Mouse (Mus musculus): ENCODE measurements at regions not wholly inside any gene's neighbourhood (a gene's known extent, or its start where the extent isn't known, plus 50 kb on each side); places are given as distances from the start of the nearest gene placed in this dataset.

DNA sequence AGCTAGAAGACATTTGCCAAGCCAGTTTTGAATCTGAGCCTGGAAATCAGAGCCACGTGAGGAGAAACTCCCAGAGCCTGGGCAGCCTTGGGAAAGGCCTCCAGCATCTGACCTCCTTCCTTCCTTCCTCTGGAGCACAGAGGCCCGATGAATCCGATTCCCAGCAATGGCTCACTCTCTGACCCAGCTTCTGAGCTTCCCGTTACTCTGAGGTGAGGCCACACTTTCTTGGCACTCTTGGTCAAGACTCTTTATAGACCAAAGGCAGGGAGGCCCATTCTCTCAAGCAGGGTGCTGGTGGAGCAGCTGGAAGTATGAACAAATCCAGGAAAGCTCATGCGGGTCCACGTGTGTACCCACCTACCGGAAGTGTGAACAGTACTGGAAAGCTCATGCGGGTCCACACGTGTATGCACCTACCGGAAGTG lies 71.6 kb upstream of the Galnt15 start:
- TF ChIP-seq GATA1 (IDR thresholded peaks at IDR 0.05; ENCODE audit: borderline replicate concordance, low read length), result no peak
- no peak for TF ChIP-seq FLI1 (IDR thresholded peaks at IDR 0.05; ENCODE audit: low read length)
- no peak overlapping the region for H3K4me3 ChIP-seq (replicated peaks)

DNA sequence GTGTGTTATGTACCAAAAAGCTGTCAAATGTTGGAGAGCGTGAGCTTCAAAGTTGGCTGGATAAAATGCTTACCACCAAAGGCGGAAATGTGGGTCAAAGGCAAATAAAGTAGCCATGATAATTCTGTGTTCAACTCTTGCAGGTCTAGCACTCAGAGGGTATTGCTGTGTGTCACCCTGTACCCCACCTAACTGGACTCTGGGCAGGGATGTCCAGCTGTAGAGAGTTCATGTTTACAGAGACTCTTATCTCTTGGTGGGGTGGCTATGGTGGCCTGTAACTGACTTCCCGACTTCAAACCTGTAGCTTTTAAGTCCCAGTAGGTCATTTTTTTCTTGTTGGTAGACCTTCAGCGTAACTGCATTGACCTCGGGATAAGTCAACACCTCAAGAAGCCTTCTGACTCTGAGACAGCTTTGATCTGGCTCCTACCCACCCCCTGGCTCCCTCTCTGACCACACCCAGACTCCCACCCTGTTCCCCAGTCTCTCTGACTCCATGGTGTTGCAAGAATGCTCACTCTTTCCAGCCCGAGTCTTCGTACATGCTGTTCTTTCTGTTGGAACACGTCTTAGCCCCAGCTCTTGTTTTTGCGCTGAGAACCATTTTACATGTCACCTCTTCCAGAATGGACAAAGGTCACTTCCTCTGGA lies 68.5 kb upstream of the Galnt15 start:
- Histone ChIP-seq H3K36me3 (replicated peaks; ENCODE audit: low read length) (no peaks in the 10 kb centered on the region), H3K4me1 (no peaks in the 10 kb centered on the region), H3K4me3 (replicated peaks) (no peak overlapping the region), H3K27me3 (replicated peaks) (peaks cover 49% of the 10 kb centered on the region), H3K9me3 (no peaks in the 10 kb centered on the region)
- TF ChIP-seq GATA1 (IDR thresholded peaks at IDR 0.05; ENCODE audit: borderline replicate concordance, low read length) (no peak), FLI1 (IDR thresholded peaks at IDR 0.05; ENCODE audit: low read length) (no peak)

More for the DNA sequence above, 71.6 kb upstream of the Galnt15 start:
- no peaks in the 10 kb centered on the region for H3K9me3 ChIP-seq
- H3K4me1 ChIP-seq, result no peaks in the 10 kb centered on the region
- no peaks in the 10 kb centered on the region for H3K36me3 ChIP-seq (replicated peaks; ENCODE audit: low read length)
- peaks cover 39% of the 10 kb centered on the region for H3K27me3 ChIP-seq (replicated peaks)

DNA sequence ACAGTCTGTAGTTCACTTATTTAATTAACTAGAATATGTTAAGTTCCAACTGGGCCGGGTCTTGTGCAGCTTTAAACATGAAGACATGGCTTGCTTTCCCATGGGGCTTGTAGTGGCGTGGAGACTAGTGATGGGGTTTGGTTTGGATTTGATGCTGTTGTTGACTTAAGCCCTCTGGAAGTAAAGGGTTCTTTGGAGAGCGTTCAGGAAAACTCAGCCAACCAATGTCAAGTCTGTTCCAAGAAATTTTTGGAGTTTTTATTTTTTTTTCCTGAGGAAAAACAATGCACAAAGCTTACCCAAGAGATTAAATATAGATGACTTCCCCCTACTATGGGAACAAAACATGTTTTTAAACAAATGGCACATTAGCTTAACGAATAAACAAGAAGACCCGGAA lies 67.3 kb upstream of the Galnt15 start:
- Histone ChIP-seq H3K4me3 (replicated peaks) (no peak overlapping the region), H3K36me3 (replicated peaks; ENCODE audit: low read length) (no peaks in the 10 kb centered on the region), H3K27me3 (replicated peaks) (peaks cover 46% of the 10 kb centered on the region), H3K4me1 (no peaks in the 10 kb centered on the region), H3K9me3 (no peaks in the 10 kb centered on the region)
- TF ChIP-seq GATA1 (IDR thresholded peaks at IDR 0.05; ENCODE audit: borderline replicate concordance, low read length) (no peak), FLI1 (IDR thresholded peaks at IDR 0.05; ENCODE audit: low read length) (no peak)

DNA sequence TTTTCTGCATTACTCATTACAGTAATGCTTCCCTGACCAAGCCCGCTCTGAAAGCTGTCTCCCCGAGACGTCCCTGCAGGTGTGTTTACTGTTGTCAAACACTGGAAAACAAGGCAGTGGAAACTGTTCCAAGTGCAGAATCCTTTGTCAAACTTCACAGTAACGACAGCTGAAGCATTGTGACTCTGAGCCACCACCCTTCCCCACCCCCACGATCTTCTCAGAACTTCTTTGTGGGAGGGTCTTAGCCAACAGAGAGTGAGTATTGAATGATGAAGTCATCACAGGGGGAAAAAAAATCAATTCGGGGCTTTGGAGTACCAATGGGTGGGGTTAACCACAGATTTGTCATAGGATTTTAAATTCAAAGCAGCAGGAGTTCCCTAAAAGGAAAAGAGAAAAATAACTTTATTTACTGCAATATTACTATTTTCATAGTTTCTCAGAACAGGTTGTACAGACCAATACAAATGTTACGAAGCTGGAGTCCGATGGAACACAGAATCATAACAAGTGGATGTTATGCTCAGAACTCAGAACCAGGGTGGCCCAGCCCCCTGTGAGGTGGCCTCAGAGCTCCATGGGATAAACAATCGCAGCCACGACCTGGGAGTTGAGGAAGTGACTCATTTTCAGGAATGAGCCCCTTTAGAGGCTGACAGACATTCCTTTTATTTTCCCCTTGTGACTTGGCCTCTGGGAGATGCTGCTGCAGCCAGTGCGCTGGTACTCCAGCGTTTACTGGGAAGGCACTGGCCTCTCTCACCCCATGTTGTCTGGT lies 65.5 kb upstream of the Galnt15 start:
- Histone ChIP-seq H3K36me3 (replicated peaks; ENCODE audit: low read length) (no peaks in the 10 kb centered on the region), H3K4me1 (no peaks in the 10 kb centered on the region), H3K27me3 (replicated peaks) (peaks cover 44% of the 10 kb centered on the region), H3K4me3 (replicated peaks) (no peak overlapping the region), H3K9me3 (no peaks in the 10 kb centered on the region)
- no peak for TF ChIP-seq FLI1 (IDR thresholded peaks at IDR 0.05; ENCODE audit: low read length)
- no peak for TF ChIP-seq GATA1 (IDR thresholded peaks at IDR 0.05; ENCODE audit: borderline replicate concordance, low read length)

DNA sequence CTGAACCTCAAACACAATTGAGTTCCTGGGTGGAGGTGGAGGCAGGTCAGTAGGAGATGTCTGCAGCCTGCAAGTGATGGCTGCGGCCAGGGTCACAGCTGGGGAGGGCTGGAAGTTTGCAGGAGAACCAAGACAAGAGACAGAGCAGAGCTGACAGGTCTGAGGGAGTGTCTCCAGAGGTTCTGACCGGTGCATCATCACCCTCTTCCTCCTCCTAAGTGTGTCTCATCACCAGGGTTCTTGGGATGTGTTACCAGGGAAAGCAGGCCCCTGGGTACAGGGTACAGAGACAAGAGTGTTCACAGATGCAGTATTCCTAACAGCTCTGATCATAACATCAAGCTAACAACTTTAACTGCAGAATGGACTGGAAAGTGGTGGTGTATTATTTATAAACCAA lies 64.7 kb upstream of the Galnt15 start:
- Histone ChIP-seq H3K4me3 (replicated peaks) (no peak overlapping the region), H3K27me3 (replicated peaks) (peaks cover 40% of the 10 kb centered on the region), H3K4me1 (no peaks in the 10 kb centered on the region), H3K9me3 (no peaks in the 10 kb centered on the region), H3K36me3 (replicated peaks; ENCODE audit: low read length) (no peaks in the 10 kb centered on the region)
- TF ChIP-seq GATA1 (IDR thresholded peaks at IDR 0.05; ENCODE audit: borderline replicate concordance, low read length) (no peak), FLI1 (IDR thresholded peaks at IDR 0.05; ENCODE audit: low read length) (no peak)

DNA sequence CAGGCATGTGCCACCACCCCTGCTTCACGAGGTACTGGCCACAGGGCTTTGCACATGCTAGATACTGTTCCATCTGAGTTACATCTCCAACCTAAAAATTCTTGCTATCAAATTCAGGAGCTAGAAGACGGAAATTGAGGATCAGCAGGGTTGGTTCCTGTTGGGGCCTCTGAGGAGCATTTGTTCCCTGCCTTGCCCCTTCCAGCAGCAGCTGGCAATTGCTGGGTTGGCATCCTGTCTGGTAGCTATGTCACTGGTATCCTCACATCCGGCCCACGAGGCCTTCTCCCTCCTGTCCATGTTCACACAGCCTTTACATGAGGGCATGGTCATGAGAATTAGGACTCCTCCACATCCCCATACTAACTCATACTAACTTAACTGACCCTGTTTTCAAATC lies 64.0 kb upstream of the Galnt15 start:
- peaks cover 6% of the 10 kb centered on the region; the same call in 1 of the 2 replicates for H3K4me1 ChIP-seq
- no peak overlapping the region for H3K4me3 ChIP-seq (replicated peaks)
- H3K36me3 ChIP-seq (replicated peaks; ENCODE audit: low read length), result no peaks in the 10 kb centered on the region
- H3K9me3 ChIP-seq, result no peaks in the 10 kb centered on the region
- peaks cover 42% of the 10 kb centered on the region for H3K27me3 ChIP-seq (replicated peaks)
- TF ChIP-seq GATA1 (IDR thresholded peaks at IDR 0.05; ENCODE audit: borderline replicate concordance, low read length) (no peak), FLI1 (IDR thresholded peaks at IDR 0.05; ENCODE audit: low read length) (no peak)

DNA sequence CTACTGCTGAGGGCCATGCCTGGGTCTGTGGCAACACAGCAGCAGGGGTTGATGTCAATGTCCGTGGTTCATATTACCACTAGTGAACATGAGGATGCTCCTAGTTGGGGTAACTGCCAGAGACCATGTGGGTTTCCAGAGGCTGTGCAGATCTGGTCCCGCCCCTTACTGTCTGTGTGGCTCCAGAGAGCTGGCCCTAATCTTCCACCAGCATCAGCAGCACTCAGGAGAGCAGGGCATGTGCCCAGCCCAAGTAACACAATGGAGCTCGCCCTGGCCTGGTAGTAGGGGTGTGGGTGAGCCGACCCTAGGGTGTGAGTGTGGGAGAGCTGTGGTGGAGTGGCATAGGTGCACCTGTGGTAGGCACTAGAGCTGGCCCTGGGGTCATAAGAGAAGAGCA lies 59.3 kb upstream of the Galnt15 start:
- TF ChIP-seq GATA1 (IDR thresholded peaks at IDR 0.05; ENCODE audit: borderline replicate concordance, low read length) (no peak), FLI1 (IDR thresholded peaks at IDR 0.05; ENCODE audit: low read length) (no peak)
- Histone ChIP-seq H3K36me3 (replicated peaks; ENCODE audit: low read length) (no peaks in the 10 kb centered on the region), H3K4me1 (peaks cover 21% of the 10 kb centered on the region; the same call in 1 of the 2 replicates), H3K27me3 (replicated peaks) (peaks cover 31% of the 10 kb centered on the region), H3K4me3 (replicated peaks) (no peak overlapping the region), H3K9me3 (no peaks in the 10 kb centered on the region)

DNA sequence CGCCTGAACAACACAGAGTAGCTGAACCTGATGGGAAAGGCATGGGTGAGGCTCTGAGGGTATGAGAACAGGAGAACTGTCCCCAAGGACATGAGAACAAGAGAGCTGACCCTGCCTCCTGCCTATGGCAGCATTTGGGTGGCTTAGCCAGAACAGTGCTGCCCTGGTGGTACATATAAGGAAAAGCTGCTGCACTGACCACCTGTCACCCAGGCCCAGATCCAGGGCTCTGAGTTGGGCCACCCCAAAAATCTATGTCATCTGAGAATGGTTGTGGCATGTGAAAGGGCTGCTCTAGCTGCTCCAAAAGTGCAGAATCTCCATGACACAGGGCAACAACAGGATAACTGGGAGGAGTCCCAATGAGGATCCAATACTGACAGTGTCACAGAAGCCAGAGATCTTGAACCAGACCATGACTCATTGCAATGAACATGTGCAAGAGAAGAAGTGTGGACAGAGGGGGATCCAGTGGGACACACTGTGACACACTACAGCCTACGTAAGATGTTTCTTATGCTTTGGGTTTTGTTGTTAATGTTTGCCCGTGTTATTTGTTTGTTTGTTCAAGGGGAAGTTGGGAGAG lies 58.5 kb upstream of the Galnt15 start:
- peaks cover 21% of the 10 kb centered on the region; the same call in 1 of the 2 replicates for H3K4me1 ChIP-seq
- TF ChIP-seq GATA1 (IDR thresholded peaks at IDR 0.05; ENCODE audit: borderline replicate concordance, low read length) (no peak), FLI1 (IDR thresholded peaks at IDR 0.05; ENCODE audit: low read length) (no peak)
- peaks cover 24% of the 10 kb centered on the region for H3K27me3 ChIP-seq (replicated peaks)
- H3K36me3 ChIP-seq (replicated peaks; ENCODE audit: low read length), result no peaks in the 10 kb centered on the region
- H3K4me3 ChIP-seq (replicated peaks), result no peak overlapping the region
- no peaks in the 10 kb centered on the region for H3K9me3 ChIP-seq

DNA sequence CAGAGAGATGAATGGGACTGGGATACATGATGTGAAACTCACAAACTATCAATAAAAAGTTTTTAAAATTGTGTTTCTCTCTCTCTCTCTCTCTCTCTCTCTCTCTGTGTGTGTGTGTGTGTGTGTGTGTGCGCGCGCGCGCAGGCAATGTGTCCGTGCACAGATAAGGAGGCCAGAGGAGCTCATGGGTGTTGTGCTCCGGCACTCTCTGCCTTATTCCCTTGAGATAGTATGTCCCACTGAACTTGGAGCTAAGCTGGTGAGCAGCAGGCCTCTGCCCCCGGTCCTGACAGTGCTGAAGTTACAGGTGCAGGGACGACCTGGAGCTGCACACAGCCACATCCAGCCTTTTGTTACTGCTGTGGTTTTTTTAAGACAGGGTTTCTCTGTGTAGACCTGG lies 57.9 kb upstream of the Galnt15 start:
- H3K36me3 ChIP-seq (replicated peaks; ENCODE audit: low read length), result no peaks in the 10 kb centered on the region
- H3K4me1 ChIP-seq, result peaks cover 21% of the 10 kb centered on the region; the same call in 1 of the 2 replicates
- H3K27me3 ChIP-seq (replicated peaks), result peaks cover 24% of the 10 kb centered on the region
- H3K4me3 ChIP-seq (replicated peaks), result no peak overlapping the region
- 0 out of 2 replicates have a peak, but pooled peaks cover under 1% of the 10 kb centered on the region for H3K9me3 ChIP-seq
- no peak for TF ChIP-seq GATA1 (IDR thresholded peaks at IDR 0.05; ENCODE audit: borderline replicate concordance, low read length)
- TF ChIP-seq FLI1 (IDR thresholded peaks at IDR 0.05; ENCODE audit: low read length), result no peak

DNA sequence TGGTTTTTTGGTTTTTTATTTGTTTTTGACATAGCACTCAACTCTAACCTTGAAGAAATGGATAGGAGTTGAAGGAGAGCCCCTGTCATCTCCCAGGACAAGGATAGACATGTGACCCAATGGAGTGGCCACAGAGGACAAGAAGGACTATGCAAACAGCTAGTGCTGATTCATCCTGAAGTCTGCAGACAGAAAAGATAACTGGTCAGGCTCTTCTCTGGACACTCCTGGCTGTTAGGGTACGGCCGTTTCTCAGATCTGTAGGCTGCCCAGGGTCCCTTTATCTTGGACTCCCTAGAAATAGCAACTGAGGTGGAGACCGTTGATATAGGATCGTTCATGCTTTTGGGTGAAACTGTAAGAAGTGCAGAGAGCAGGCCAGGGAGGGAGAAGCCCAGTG lies 55.1 kb upstream of the Galnt15 start:
- no peak overlapping the region for H3K4me3 ChIP-seq (replicated peaks)
- peaks cover 21% of the 10 kb centered on the region; the same call in 1 of the 2 replicates for H3K4me1 ChIP-seq
- H3K36me3 ChIP-seq (replicated peaks; ENCODE audit: low read length), result no peaks in the 10 kb centered on the region
- H3K27me3 ChIP-seq (replicated peaks), result peaks cover 27% of the 10 kb centered on the region
- no peak for TF ChIP-seq FLI1 (IDR thresholded peaks at IDR 0.05; ENCODE audit: low read length)
- TF ChIP-seq GATA1 (IDR thresholded peaks at IDR 0.05; ENCODE audit: borderline replicate concordance, low read length), result no peak
- H3K9me3 ChIP-seq, result 0 out of 2 replicates have a peak, but pooled peaks cover 2% of the 10 kb centered on the region
